Mouse (Mus musculus) myocyte (in vitro differentiated cells): ENCODE measurements around the gene Plscr4. TPM values are rescaled to one million over a fixed set of nuclear protein-coding genes. Genes with fewer than 3 reads are reported as not detected.

Experiments
- H3K27me3 ChIP-seq: one replicate; pipeline ENCODE4 v1.6.1; 2011; ENCODE audit not compliant: control insufficient read depth, insufficient read depth, insufficient read length
- H3K36me3 ChIP-seq: one replicate; pipeline ENCODE4 v1.6.1; 2011; ENCODE audit not compliant: control insufficient read depth, insufficient read depth
- H3K4me2 ChIP-seq: one replicate; pipeline ENCODE4 v1.6.1; 2011; ENCODE audit warnings: low read depth, control low read depth
- H3K4me3 ChIP-seq: one replicate; pipeline ENCODE4 v1.5.1; 2011; ENCODE audit warnings: mild to moderate bottlenecking, control low read depth, moderate library complexity
- H3K79me2 ChIP-seq: one replicate; pipeline ENCODE4 v1.6.1; 2011; ENCODE audit not compliant: control insufficient read depth, insufficient read depth
- H3ac ChIP-seq: one replicate; pipeline ENCODE4 v1.6.1; 2011; ENCODE audit not compliant: control insufficient read depth, insufficient read length
- CEBPB ChIP-seq: IDR thresholded peaks from 2 replicates; pipeline ENCODE4 v1.6.1; 2011; ENCODE audit warnings: mild to moderate bottlenecking, moderate library complexity; ENCODE audit not compliant: poor library complexity, insufficient read depth, severe bottlenecking
- E2F4 ChIP-seq: IDR thresholded peaks from one replicate; pipeline ENCODE4 v1.6.1; 2011; ENCODE audit warnings: mild to moderate bottlenecking, control low read depth, moderate library complexity; ENCODE audit not compliant: insufficient read depth
- MAX ChIP-seq: IDR thresholded peaks from one replicate; pipeline ENCODE4 v1.6.1; 2011; ENCODE audit warnings: low read depth, mild to moderate bottlenecking, control low read depth
- MYOD1 ChIP-seq, 3 experiments: IDR thresholded peaks; one replicate each; pipeline ENCODE4 v1.6.1; 2011; ENCODE audit warnings: control low read depth in 2 of 3, low read depth in 2 of 3, mild to moderate bottlenecking in 2 of 3, moderate library complexity in 1 of 3; ENCODE audit not compliant: insufficient read length in 2 of 3, control insufficient read depth in 1 of 3
- MYOG ChIP-seq, 3 experiments: IDR thresholded peaks; one replicate each; pipeline ENCODE4 v1.6.1; 2011; ENCODE audit warnings: control low read depth in 2 of 3, low read depth in 2 of 3, mild to moderate bottlenecking in 2 of 3; ENCODE audit not compliant: insufficient read length in 2 of 3, control insufficient read depth in 1 of 3, insufficient read depth in 1 of 3
- POLR2A ChIP-seq: IDR thresholded peaks from one replicate; pipeline ENCODE4 v1.6.1; 2011; ENCODE audit warnings: low read depth, mild to moderate bottlenecking, control low read depth, moderate library complexity; ENCODE audit not compliant: insufficient read length
- POLR2AphosphoS2 ChIP-seq: IDR thresholded peaks from one replicate; pipeline ENCODE4 v1.6.1; 2011; ENCODE audit warnings: low read depth, control low read depth; ENCODE audit not compliant: insufficient read length
- REST ChIP-seq: IDR thresholded peaks from one replicate; pipeline ENCODE4 v1.6.1; 2011; ENCODE audit warnings: mild to moderate bottlenecking, control low read depth, moderate library complexity; ENCODE audit not compliant: insufficient read depth, insufficient read length
- SRF ChIP-seq: IDR thresholded peaks from one replicate; pipeline ENCODE4 v1.6.1; 2011; ENCODE audit warnings: low read depth; ENCODE audit not compliant: control insufficient read depth, insufficient read length
- TCF12 ChIP-seq: IDR thresholded peaks from one replicate; pipeline ENCODE4 v1.6.1; 2011; ENCODE audit warnings: mild to moderate bottlenecking, control low read depth; ENCODE audit not compliant: poor library complexity, insufficient read depth, severe bottlenecking
- TCF3 ChIP-seq: IDR thresholded peaks from one replicate; pipeline ENCODE4 v1.6.1; 2011; ENCODE audit warnings: low read depth, control low read depth; ENCODE audit not compliant: insufficient read length
- USF1 ChIP-seq: IDR thresholded peaks from one replicate; pipeline ENCODE4 v1.6.1; 2011; ENCODE audit warnings: low read depth, mild to moderate bottlenecking, control low read depth, moderate library complexity
- polyA plus RNA-seq: library from polyadenylated mRNA; unstranded; fragments of >200 nt; fragmentation: generic; extraction: Trizol; gene quantifications from one replicate; pipeline ENCODE4 v1.2.1, GENCODE M21; 2012; ENCODE audit warnings: missing spikeins

Gene Plscr4
- polyA plus RNA-seq, 1 experiment: 3.4 TPM

DNA sequence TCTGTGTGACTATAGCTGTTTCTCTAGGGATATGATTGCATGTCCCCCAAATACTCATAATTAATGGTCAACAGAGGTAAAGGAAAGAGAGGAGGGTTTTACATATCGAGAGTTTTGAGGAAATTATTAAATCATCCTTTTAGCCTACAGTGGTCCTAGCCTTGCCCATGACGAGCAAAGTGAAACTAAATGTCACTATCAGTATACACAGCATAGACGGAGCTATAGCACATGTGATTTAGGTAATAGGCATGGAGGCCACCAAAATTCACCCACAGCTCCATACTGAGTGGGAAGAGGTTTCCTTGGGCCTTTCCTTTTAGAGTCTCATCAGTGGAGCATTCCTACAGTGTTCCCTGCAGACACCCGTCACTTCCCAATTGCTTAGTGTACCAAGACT is 15.7 kb upstream of the Plscr4 start:
- no peak overlapping the region for H3K4me3 ChIP-seq
- no peak for TF ChIP-seq USF1
- no peak for TF ChIP-seq MYOD1 (IDR thresholded peaks at IDR 0.05; ENCODE audit: control insufficient read depth in 1 of 3, insufficient read length in 2 of 3, low read depth in 2 of 3)
- TF ChIP-seq SRF: no peak
- no peak for TF ChIP-seq MYOG (IDR thresholded peaks at IDR 0.05; ENCODE audit: control insufficient read depth in 1 of 3, insufficient read depth in 1 of 3, insufficient read length in 2 of 3, low read depth in 2 of 3)
- no peak for TF ChIP-seq E2F4
- no peak for TF ChIP-seq TCF3
- TF ChIP-seq POLR2AphosphoS2: no peak
- no peak for TF ChIP-seq TCF12
- no peak for TF ChIP-seq CEBPB
- TF ChIP-seq REST: no peak
- TF ChIP-seq POLR2A: no peak
- no peak for TF ChIP-seq MAX
- H3K4me2 ChIP-seq: peak overlapping the region; percentile 15
- no peaks in the 10 kb centered on the region for H3K27me3 ChIP-seq
- H3K79me2 ChIP-seq: no peaks in the 10 kb centered on the region
- no peak overlapping the region for H3ac ChIP-seq
- no peaks in the 10 kb centered on the region for H3K36me3 ChIP-seq

- Histone ChIP-seq H3K27me3 (no peaks in the 10 kb centered on the region), H3K36me3 (no peaks in the 10 kb centered on the region), H3K4me2 (no peak overlapping the region), H3K79me2 (no peaks in the 10 kb centered on the region), H3ac (no peak overlapping the region), H3K4me3 (no peak overlapping the region)
- no peak for TF ChIP-seq POLR2AphosphoS2
- no peak for TF ChIP-seq TCF3
- no peak for TF ChIP-seq MYOD1 (IDR thresholded peaks at IDR 0.05; ENCODE audit: control insufficient read depth in 1 of 3, insufficient read length in 2 of 3, low read depth in 2 of 3)
- no peak for TF ChIP-seq MAX
- no peak for TF ChIP-seq E2F4
- no peak for TF ChIP-seq REST
- no peak for TF ChIP-seq POLR2A
- no peak for TF ChIP-seq TCF12
- no peak for TF ChIP-seq SRF
- no peak for TF ChIP-seq CEBPB
- TF ChIP-seq MYOG (IDR thresholded peaks at IDR 0.05; ENCODE audit: control insufficient read depth in 1 of 3, insufficient read depth in 1 of 3, insufficient read length in 2 of 3, low read depth in 2 of 3): no peak
- TF ChIP-seq USF1: no peak
Measured at GRCm38 (mm10) chr9:92444536-92444935, 12.6 kb upstream of the Plscr4 start.

- H3K79me2 ChIP-seq: no peaks in the 10 kb centered on the region
- H3K36me3 ChIP-seq: no peaks in the 10 kb centered on the region
- peak overlapping the region; percentile 56 for H3K4me3 ChIP-seq
- no peaks in the 10 kb centered on the region for H3K27me3 ChIP-seq
- peak overlapping the region; percentile 61 for H3K4me2 ChIP-seq
- TF ChIP-seq MAX (no peak), TCF3 (no peak), REST (no peak), CEBPB (no peak), SRF (no peak), TCF12 (no peak), MYOG (IDR thresholded peaks at IDR 0.05; ENCODE audit: control insufficient read depth in 1 of 3, insufficient read depth in 1 of 3, insufficient read length in 2 of 3, low read depth in 2 of 3) (no peak), USF1 (no peak), MYOD1 (IDR thresholded peaks at IDR 0.05; ENCODE audit: control insufficient read depth in 1 of 3, insufficient read length in 2 of 3, low read depth in 2 of 3) (no peak), POLR2A (no peak), POLR2AphosphoS2 (no peak), E2F4 (no peak)
- H3ac ChIP-seq: no peak overlapping the region
Measured at GRCm38 (mm10) chr9:92456605-92457004, 568 bp upstream of the Plscr4 start.

GRCm38 (mm10) chr9:92458059-92458402 is 858 bp downstream of the Plscr4 start:
- TF ChIP-seq MAX: no peak
- no peak for TF ChIP-seq TCF12
- no peak for TF ChIP-seq USF1
- TF ChIP-seq TCF3: no peak
- no peak for TF ChIP-seq POLR2A
- no peak for TF ChIP-seq E2F4
- no peak for TF ChIP-seq MYOG (IDR thresholded peaks at IDR 0.05; ENCODE audit: control insufficient read depth in 1 of 3, insufficient read depth in 1 of 3, insufficient read length in 2 of 3, low read depth in 2 of 3)
- no peak for TF ChIP-seq MYOD1 (IDR thresholded peaks at IDR 0.05; ENCODE audit: control insufficient read depth in 1 of 3, insufficient read length in 2 of 3, low read depth in 2 of 3)
- no peak for TF ChIP-seq SRF
- TF ChIP-seq REST: no peak
- no peak for TF ChIP-seq POLR2AphosphoS2
- TF ChIP-seq CEBPB: no peak
- Histone ChIP-seq H3K27me3 (no peaks in the 10 kb centered on the region), H3ac (peak overlapping the region; percentile 76), H3K4me2 (peak overlapping the region; percentile 61), H3K36me3 (no peaks in the 10 kb centered on the region), H3K79me2 (no peaks in the 10 kb centered on the region), H3K4me3 (peak overlapping the region; percentile 56)

- Histone ChIP-seq H3K27me3 (no peaks in the 10 kb centered on the region), H3K4me3 (peak overlapping the region; percentile 56), H3K4me2 (peak overlapping the region; percentile 61), H3K36me3 (no peaks in the 10 kb centered on the region), H3ac (peak overlapping the region; percentile 76), H3K79me2 (no peaks in the 10 kb centered on the region)
- no peak for TF ChIP-seq E2F4
- TF ChIP-seq TCF12: no peak
- TF ChIP-seq TCF3: no peak
- no peak for TF ChIP-seq REST
- TF ChIP-seq MYOG (IDR thresholded peaks at IDR 0.05; ENCODE audit: control insufficient read depth in 1 of 3, insufficient read depth in 1 of 3, insufficient read length in 2 of 3, low read depth in 2 of 3): no peak
- no peak for TF ChIP-seq POLR2AphosphoS2
- no peak for TF ChIP-seq SRF
- TF ChIP-seq MAX: no peak
- TF ChIP-seq POLR2A: no peak
- TF ChIP-seq USF1: no peak
- no peak for TF ChIP-seq CEBPB
- TF ChIP-seq MYOD1 (IDR thresholded peaks at IDR 0.05; ENCODE audit: control insufficient read depth in 1 of 3, insufficient read length in 2 of 3, low read depth in 2 of 3): no peak
Measured at GRCm38 (mm10) chr9:92458418-92458817, 1.2 kb downstream of the Plscr4 start.
